Mouse (Mus musculus) left cerebral cortex, postnatal 36 days (tissue): Measurements from ENCODE around the gene Vasp. TPM values are rescaled to one million over a fixed set of nuclear protein-coding genes. Genes with fewer than 3 reads are reported as not detected.

Experiments
- DNase-seq, 2 experiments: peaks; one replicate each; pipeline ENCODE4 v3.0.0; 2021 to 2022; ENCODE audit warnings: low spot score in 2 of 2, mixed read lengths in 1 of 2
- intact Hi-C: fragments of 180-260 bp; cut with DNase I; formaldehyde crosslinking; loops from one replicate; pipeline ENCODE4 v1.15.1; 2025
- total RNA-seq, 2 experiments: library from RNA; stranded (reverse); gene quantifications; 2 replicates each; pipeline ENCODE4 v1.2.3; 2021

Vasp gene
- total RNA-seq: 10 to 100 TPM; 11.2 to 13.5 TPM

GRCm38 (mm10) chr7:19271238-19272172, at the start of gene Vasp:
Gene Vasp, minus strand, starts transcription at chr7:19271817.
- intact Hi-C loops: loop anchor here (2.0 kb wide), 1 partner anchor 33 kb away; no protein-coding TSS in a partner anchor
- peak; percentile 86 to 88 for DNase-seq

DNA sequence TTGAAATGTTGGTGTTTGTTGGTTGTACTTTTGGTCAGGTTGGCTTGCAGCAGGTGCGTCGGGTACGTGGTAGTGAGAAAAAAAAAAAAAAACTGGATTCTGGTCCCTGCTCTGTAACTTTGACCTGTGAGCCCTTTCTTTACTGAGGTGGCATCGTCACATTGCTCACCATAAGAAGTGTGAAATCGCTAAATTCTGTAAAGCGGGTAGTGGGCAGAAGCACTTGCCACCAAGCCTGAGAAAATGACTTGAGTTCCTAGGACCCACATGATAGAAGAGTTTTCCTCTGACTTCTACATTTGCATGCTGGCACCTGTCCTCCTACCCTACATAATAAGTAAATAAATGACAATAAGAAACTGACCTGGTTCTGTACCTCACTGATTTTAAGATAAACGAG, 49.0 kb upstream of the Vasp start:
- intact Hi-C loops: no loop called here

DNA sequence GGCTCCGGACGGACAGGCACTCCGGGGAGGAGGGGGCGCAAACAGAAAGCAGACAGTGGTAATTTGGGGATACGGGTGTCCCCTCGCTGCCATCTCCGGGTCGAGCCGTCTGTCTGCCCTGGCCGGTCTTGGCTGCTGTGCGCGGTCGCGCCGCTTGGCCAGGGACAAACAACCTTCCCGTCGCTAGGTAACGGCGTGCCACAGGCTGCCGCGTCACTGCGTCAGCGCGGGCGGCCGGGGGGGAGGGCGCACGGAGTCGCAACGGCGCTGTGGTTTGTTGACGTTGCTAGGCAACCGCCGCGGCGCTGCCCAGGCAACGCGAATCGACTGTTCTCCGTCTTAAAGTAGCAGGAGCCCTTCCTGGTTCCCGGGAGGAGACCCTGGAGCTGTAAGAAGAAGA, 48.3 kb upstream of the Vasp start:
- peak; percentile 92 to 94 for DNase-seq
- intact Hi-C loops: no loop called here

More for the DNA sequence above, 49.0 kb upstream of the Vasp start:
- DNase-seq: no peak

DNA sequence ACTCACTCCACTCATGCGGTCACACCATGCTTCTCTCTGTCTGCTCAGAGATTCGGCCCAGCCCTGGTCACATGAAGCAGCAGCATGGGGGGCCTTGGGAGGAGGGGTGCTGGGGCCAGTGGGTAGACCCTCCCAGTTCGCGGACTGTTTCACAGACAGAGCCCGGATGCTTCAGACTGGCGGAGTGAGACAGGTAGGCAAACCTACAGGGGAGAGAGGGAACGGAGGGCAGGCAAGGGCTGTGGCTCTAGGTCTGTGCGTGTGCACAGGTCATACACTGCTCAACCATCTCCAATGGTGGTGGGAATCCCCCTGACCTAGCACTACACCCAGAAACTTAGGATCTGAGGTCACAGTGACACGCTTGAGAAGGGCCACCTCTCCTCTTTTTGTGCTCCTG, 47.8 kb upstream of the Vasp start:
- intact Hi-C loops: no loop called here
- no peak for DNase-seq

DNA sequence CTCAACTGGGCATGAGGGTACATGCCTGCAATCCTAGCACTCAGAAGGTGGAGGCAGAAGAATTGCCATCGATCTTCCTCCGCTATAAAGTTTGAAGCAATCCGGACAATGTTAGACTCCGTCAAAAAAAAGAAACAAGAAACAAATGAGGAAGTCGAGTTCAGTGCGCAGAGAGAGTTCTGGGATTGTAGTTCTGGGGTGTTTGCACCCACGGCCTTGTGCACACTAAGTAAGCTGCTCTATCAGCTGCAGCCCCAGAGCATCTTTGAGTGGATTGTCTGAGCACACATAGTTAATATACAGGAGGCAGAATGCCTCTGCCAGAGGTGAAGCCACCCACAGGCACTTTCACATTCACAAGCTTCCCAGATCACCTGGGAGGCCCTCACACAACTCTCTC, 47.1 kb upstream of the Vasp start:
- intact Hi-C loops: no loop called here

DNA sequence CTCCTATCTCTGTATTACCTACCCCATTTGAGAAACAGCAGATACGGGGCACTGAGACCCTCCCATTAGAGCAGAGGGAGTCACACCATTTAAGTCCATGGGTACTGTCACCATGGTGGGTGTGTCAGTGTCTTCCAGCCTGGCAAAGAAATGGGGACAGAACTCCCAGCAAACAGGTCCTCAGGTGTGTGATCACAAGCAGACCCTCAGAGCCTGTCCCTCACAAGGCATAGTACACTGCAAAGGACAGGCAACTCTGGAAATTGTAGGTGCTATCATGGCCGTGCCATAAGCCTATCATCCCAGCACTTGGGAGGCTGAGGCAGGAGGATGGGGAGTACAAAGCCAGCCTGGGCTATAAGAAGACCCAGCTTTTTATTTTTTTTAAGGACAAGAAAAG, 46.6 kb upstream of the Vasp start:
- intact Hi-C loops: no loop called here
- DNase-seq: no peak

More for the DNA sequence above, 47.1 kb upstream of the Vasp start:
- DNase-seq: no peak

GRCm38 (mm10) chr7:19316451-19317161, 45.0 kb upstream of the Vasp start:
- intact Hi-C loops: no loop called here
- no peak for DNase-seq

DNA sequence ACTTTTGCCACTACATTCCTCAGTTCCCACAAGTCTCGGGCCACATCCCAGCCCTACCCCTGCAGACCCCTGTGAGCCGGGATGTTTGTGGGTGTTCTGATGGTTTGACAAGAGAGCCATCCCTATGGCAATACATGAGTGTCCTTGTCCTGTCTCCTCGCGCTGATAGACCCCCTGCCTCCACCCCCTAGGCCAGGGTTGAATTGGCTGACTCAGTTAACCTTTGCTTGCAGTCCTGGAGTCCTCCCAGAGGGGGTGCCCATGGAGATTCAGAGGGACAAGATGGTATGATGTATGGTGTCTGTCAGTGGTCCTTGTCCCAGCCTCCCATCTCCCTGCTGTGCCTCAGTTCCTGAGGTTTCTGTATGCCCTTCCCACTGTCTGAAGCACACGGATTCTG, 42.4 kb upstream of the Vasp start:
- DNase-seq: no peak
- intact Hi-C loops: no loop called here

GRCm38 (mm10) chr7:19311991-19312390, 40.4 kb upstream of the Vasp start:
- DNase-seq: no peak
- intact Hi-C loops: no loop called here

- peak; percentile 94 to 97 for DNase-seq
- intact Hi-C loops: no loop called here
Measured at GRCm38 (mm10) chr7:19309884-19310641, 38.4 kb upstream of the Vasp start, which contains the start of gene Fosb. Gene Fosb, minus strand, starts transcription at chr7:19310051.

DNA sequence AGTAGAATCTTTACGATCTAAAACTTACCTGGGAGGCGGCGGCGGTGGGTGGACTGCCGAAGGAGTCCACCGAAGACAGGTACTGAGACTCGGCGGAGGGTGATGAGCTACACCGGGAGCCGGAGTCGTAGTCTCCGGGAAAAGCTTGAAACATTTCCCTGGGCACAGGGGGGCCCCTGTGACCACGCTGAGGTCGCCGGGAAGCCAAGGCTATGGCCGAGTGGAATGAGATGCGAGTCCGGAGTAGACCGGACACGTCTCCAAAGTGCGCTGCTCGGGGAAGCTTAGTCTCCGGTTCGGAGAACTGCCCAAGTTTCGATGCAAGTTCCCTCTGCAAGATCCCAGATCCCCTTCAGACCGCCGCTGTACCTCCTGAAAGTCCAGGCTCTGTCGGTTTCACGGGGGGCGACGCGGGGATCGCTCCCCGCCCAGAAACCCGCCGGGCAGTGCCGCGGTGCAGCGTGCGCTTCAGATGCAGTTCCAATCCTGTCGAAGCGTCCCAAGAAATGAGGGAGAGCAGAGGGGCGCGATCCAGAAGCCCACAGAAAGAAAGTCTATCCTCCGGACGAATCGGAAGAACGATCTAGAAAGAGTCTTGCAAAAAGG, 37.8 kb upstream of the Vasp start:
- intact Hi-C loops: no loop called here
- no peak for DNase-seq

GRCm38 (mm10) chr7:19308454-19309277, 37.0 kb upstream of the Vasp start:
- DNase-seq: peak; percentile 96 to 97
- intact Hi-C loops: no loop called here

- peak; percentile 67 to 71 for DNase-seq
- intact Hi-C loops: no loop called here
Measured at GRCm38 (mm10) chr7:19307739-19308453, 36.3 kb upstream of the Vasp start.

GRCm38 (mm10) chr7:19306819-19307738, 35.5 kb upstream of the Vasp start:
- no peak for DNase-seq
- intact Hi-C loops: no loop called here

DNA sequence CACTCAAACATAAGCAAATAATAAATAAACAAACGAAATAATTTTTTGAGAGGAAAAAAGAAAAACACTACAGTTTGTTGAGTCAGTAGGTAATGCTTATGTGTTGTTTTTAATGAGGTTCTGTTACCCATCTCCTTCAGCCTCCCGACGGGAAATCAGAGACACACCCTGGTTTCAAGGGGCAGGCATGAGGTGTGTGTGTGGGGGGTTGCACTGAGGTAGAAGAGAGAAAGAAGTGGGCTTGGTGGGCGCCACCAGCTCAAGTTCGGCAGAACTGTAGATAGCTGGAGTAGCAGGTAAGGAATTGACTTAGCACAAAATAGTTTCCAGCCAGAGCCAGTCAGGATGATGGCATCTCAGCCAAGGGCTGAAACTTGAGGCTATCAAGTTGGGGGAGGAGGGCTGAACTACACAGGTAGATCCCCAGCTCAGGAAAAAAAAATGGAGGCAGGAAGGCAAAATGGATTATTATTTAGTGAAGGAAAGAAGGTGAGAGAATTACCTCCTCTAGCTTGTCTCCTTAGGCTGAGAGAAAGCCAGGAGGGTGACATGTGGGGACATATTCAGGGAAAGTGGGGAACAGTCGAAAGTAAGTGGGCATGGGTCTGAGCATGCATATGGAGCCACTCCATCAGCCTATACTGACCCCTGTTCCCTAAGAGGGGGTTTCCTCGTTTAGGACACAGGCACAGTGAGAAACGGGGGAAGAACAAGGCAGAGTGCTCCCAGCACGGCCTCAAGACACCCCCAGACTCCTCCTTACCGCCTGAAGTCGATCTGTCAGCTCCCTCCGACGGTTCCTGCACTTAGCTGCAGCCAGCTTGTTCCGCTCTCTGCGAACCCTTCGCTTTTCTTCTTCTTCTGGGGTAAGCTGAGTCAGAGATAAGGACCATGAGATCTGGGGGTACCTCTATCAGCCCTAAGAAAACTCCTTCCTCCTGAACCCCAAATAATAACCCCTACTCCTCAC, 34.5 kb upstream of the Vasp start:
- intact Hi-C loops: no loop called here
- DNase-seq: no peak

- no peak for DNase-seq
- intact Hi-C loops: no loop called here
Measured at GRCm38 (mm10) chr7:19305413-19305735, 33.8 kb upstream of the Vasp start.
